Mouse (Mus musculus): ENCODE data around the gene Ttc7.
"Not testable (repeated sequence)": the region's sequence is repeated elsewhere in the genome, so short reads cannot be mapped to it uniquely, and the experiment has no call there.

DNA sequence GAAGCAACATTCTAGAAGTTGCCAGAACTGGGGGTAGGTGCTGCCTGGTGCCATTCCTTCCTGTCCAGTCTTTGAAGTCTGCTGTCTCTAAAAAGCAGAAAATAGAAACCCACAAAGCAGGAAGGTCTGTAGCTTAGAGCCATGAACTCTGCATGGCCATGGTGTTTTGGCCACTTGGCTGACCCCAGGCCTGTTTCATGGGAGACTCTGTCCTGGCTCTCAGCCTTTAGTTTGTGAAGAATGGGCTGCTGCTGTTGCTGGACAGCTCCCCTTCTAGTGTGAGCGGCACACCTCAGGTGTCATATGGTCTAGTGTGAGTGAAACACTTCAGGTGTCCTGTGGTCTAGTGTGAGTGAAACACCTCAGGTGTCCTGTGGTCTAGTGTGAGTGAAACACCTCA, 14.0 kb downstream of the Ttc7 start:
- TF ChIP-seq CTCF, EP300 (IDR thresholded peaks at IDR 0.05; ENCODE audit: low read depth): not testable (repeated sequence)

Measured in heart, postnatal 0 days (tissue).